ENCODE assay signal across 22 mouse cellular contexts in genomic region chr9:58510452-58510851, GRCm38 (mm10). TPM values are rescaled to one million over a fixed set of nuclear protein-coding genes. Genes with fewer than 3 reads are reported as not detected.
DNase-seq lines count a peak whose midpoint lies in the region; ATAC-seq lines count a peak whose summit lies in the region.
"Had no signal": no experiment of that assay in that cellular context is flagged by ENCODE, and none has a peak within 500 bp of the region (broad histone marks: within the 10 kb centered on the region; RNA-seq: fewer than 3 reads in every experiment).

No protein-coding gene starts in this region.

- DNase-seq in spleen, adult 18-20 months = peak; percentile 28 to 32
- no peak for DNase-seq in spleen, adult 12 weeks (ENCODE audit: low spot score)
- peak; percentile 86 for DNase-seq in splenic B cell, adult 2 months (ENCODE audit: low read depth, low spot score)
- DNase-seq in adrenal gland, adult 18-20 months (ENCODE audit: low spot score in 2 of 2) = no peak
- DNase-seq in kidney, postnatal 14 days = no peak
- DNase-seq in frontal cortex, postnatal 36 days (ENCODE audit: low spot score in 2 of 2) = no peak
- DNase-seq: adrenal gland, adult 8-10 months; cerebellum, adult 11-12 months; cerebellum, adult 9-11 months; embryo, embryonic 11 days; gastrocnemius, postnatal 36 days; heart, adult 18-20 months had no signal

- no peaks in the 10 kb centered on the region for H3K36me3 ChIP-seq in splenic B cell, adult 2 months (ENCODE audit: control insufficient read depth, insufficient read depth, low read length, poor library complexity, severe bottlenecking)
- H3K36me3 ChIP-seq: embryonic facial prominence, embryonic 15.5 days; forebrain, embryonic 10.5 days; heart, embryonic 12.5 days; hindbrain, embryonic 10.5 days; intestine, embryonic 15.5 days had no signal

- no peaks in the 10 kb centered on the region for H3K27me3 ChIP-seq in splenic B cell, adult 2 months (ENCODE audit: control insufficient read depth, insufficient read depth, low read length, poor library complexity, severe bottlenecking)
- H3K27me3 ChIP-seq: embryonic facial prominence, embryonic 15.5 days; heart, embryonic 12.5 days; intestine, embryonic 15.5 days; Patski had no signal

- peak; percentile 62 for ATAC-seq in common myeloid progenitor, adult 5-6 weeks (replicated peaks; ENCODE audit: low read depth, poor library complexity, severe bottlenecking)
- 0 out of 2 replicates have a peak, but pooled peaks have one; percentile 29 for ATAC-seq in monocyte, adult 5-6 weeks (replicated peaks; ENCODE audit: insufficient number of reproducible peaks, low FRiP score, low TSS enrichment, poor library complexity, severe bottlenecking)
- ATAC-seq: activated CD4-positive, CD25-positive, alpha-beta regulatory T cell, adult 4 months; forebrain, embryonic 14.5 days; intestine, embryonic 15.5 days; Patski had no signal

RNA-seq across cellular contexts. Expression of gene Insyn1, which starts 22.0 kb away (rescaled TPM):
- not detected in 2 replicates for total RNA-seq in common myeloid progenitor, adult 5-6 weeks (2017)
- total RNA-seq in monocyte, adult 5-6 weeks (2017) = not detected in 3 replicates
- total RNA-seq in adrenal gland, adult 18-20 months (2021) = 10 to 100 TPM; 10.6 to 12.0 TPM

RNA-seq across cellular contexts. Expression of gene Cd276, which starts 44.8 kb away (rescaled TPM):
- total RNA-seq in common myeloid progenitor, adult 5-6 weeks (2017) = 0.09 TPM in 1 of 2 replicates, not detected in the other
- 0.29 to 7.2 TPM (median 0.53 TPM) in 3 replicates for total RNA-seq in monocyte, adult 5-6 weeks (2017)
- total RNA-seq in adrenal gland, adult 18-20 months (2021) = 1 to 10 TPM; 7.0 to 8.1 TPM

Comparison
In these comparisons a context has a peak if more than half of its experiments do, and no peak if none do; other contexts are left out.
1. DNase-seq: peak in spleen, adult 18-20 months (2 of 2) and splenic B cell, adult 2 months (single experiment); none in spleen, adult 12 weeks (single experiment), adrenal gland, adult 18-20 months (0 of 2), kidney, postnatal 14 days (single experiment) and frontal cortex, postnatal 36 days (0 of 2).
2. RNA of gene Insyn1, which starts 22.0 kb away (total RNA-seq): 10.6 to 12.0 TPM in adrenal gland, adult 18-20 months; not detected in common myeloid progenitor, adult 5-6 weeks and not detected in monocyte, adult 5-6 weeks; every median in the first group is over 10 times any median in the second.